Mouse (Mus musculus) heart, adult 2 months (tissue): ENCODE measurements around the gene Pemt. TPM values are rescaled to one million over a fixed set of nuclear protein-coding genes. Genes with fewer than 3 reads are reported as not detected.

Experiments used
- DNase-seq, 2 experiments: peaks; one replicate each; pipeline ENCODE4 v3.0.0; 2021
- H3K27ac ChIP-seq: fragments of 200-600 bp; 2 replicates; pipeline ENCODE4 v1.8.1; 2022
- H3K27me3 ChIP-seq: fragments of 200-500 bp; 2 replicates; pipeline ENCODE4 v1.6.1; 2012; ENCODE audit warnings: mild to moderate bottlenecking, low read length, inconsistent platforms, mixed read lengths; ENCODE audit not compliant: control insufficient read depth, insufficient read depth
- H3K36me3 ChIP-seq: fragments of 200-500 bp; 2 replicates; pipeline ENCODE4 v1.6.1; 2012; ENCODE audit warnings: low read length, inconsistent platforms; ENCODE audit not compliant: control insufficient read depth, insufficient read depth
- H3K4me1 ChIP-seq: fragments of 200-500 bp; 2 replicates; pipeline ENCODE4 v1.6.1; 2011; ENCODE audit warnings: low read length; ENCODE audit not compliant: control insufficient read depth, insufficient read depth
- H3K4me3 ChIP-seq: fragments of 200-600 bp; 2 replicates; pipeline ENCODE4 v1.8.1; 2022
- H3K79me2 ChIP-seq: fragments of 200-500 bp; replicated peaks from 2 replicates; pipeline ENCODE4 v1.6.1; 2012; ENCODE audit warnings: mild to moderate bottlenecking, inconsistent platforms, low read length, moderate library complexity, mixed read lengths; ENCODE audit not compliant: control insufficient read depth, insufficient read depth
- H3K9ac ChIP-seq: fragments of 200-500 bp; 2 replicates; pipeline ENCODE4 v1.6.1; 2012; ENCODE audit warnings: low read depth, mild to moderate bottlenecking, control low read depth, inconsistent platforms, low read length, mixed read lengths
- CTCF ChIP-seq: fragments of 200-600 bp; IDR thresholded peaks from 2 replicates; pipeline ENCODE4 v1.8.1; 2022; ENCODE audit warnings: antibody characterized with exemption, mild to moderate bottlenecking, moderate library complexity
- EP300 ChIP-seq: fragments of 200-500 bp; IDR thresholded peaks from 2 replicates; pipeline ENCODE4 v1.6.1; 2011; ENCODE audit warnings: low read depth, low read length, control low read depth; ENCODE audit not compliant: insufficient read depth
- POLR2A ChIP-seq: fragments of 200-500 bp; IDR thresholded peaks from 2 replicates; pipeline ENCODE4 v1.6.1; 2011; ENCODE audit warnings: mild to moderate bottlenecking, low read depth, low read length, control low read depth; ENCODE audit not compliant: insufficient read depth
- WGBS: fragments of 180-500 bp; shearing (Covaris S2); methylation state at CpG from one replicate; pipeline ENCODE4 v1.1.7; 2018; 5-methylcytosine and 5-hydroxymethylcytosine counted together
- intact Hi-C: fragments of 180-260 bp; cut with DNase I; formaldehyde crosslinking; loops from one replicate; pipeline ENCODE4 v1.15.1; 2025
- polyA plus RNA-seq: library from polyadenylated mRNA; depleted of rRNA; stranded (reverse); fragments of >200 nt; gene quantifications from 2 replicates; pipeline ENCODE4 v1.2.3, GENCODE M21; 2012
- total RNA-seq, 2 experiments: library from RNA; stranded (reverse); gene quantifications; 2 replicates each; pipeline ENCODE4 v1.2.3; 2021

Pemt gene
- total and polyA plus RNA-seq, 3 experiments: 1.9 to 5.9 (median 3.2) TPM

GRCm38 (mm10) chr11:60048841-60049240, 2.6 kb upstream of the Pemt start:
- Histone ChIP-seq H3K4me1 (peaks cover 5% of the 10 kb centered on the region; the same call in 1 of the 2 replicates), H3K27me3 (no peaks in the 10 kb centered on the region), H3K36me3 (no peaks in the 10 kb centered on the region), H3K79me2 (no peaks in the 10 kb centered on the region), H3K27ac (no peak overlapping the region), H3K4me3 (no peak overlapping the region), H3K9ac (no peak overlapping the region)
- no peak for DNase-seq
- intact Hi-C loops: no loop called here
- TF ChIP-seq CTCF: no peak
- TF ChIP-seq EP300: no peak
- no peak for TF ChIP-seq POLR2A
- WGBS: 88% methylated on average over 2 of the region's 2 CpGs

- Histone ChIP-seq H3K9ac (peak overlapping the region; percentile 63), H3K4me1 (peaks cover 5% of the 10 kb centered on the region; the same call in 1 of the 2 replicates), H3K27me3 (no peaks in the 10 kb centered on the region), H3K4me3 (peak overlapping the region; percentile 72), H3K36me3 (no peaks in the 10 kb centered on the region), H3K27ac (peak overlapping the region; percentile 73), H3K79me2 (no peaks in the 10 kb centered on the region)
- no peak for DNase-seq
- WGBS: 7% methylated on average over 3 of the region's 3 CpGs
- intact Hi-C loops: no loop called here
- TF ChIP-seq CTCF (no peak), POLR2A (no peak), EP300 (no peak)
These were observed 622 bp downstream of the Pemt start for GRCm38 (mm10) chr11:60045676-60046057.

DNA sequence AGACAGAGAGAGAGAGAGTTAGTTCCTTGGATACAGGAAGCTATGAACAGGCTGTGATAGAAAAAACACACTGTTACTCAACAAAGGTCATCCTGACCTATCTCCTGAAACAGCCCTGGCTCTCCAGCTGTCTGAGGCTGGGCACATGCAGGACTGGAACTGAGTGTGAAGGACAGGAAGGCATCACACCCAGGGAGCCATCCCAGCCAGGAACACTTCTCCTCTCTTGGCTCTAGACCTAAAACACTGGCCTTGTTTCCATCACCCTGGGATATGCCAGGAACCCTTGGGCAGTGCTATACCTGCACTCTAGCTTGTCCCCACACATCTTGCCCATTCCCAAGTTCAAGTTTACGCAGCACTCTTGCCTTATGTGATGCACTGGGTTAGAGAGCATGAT, 1.5 kb downstream of the Pemt start:
- DNase-seq: no peak
- intact Hi-C loops: no loop called here

DNA sequence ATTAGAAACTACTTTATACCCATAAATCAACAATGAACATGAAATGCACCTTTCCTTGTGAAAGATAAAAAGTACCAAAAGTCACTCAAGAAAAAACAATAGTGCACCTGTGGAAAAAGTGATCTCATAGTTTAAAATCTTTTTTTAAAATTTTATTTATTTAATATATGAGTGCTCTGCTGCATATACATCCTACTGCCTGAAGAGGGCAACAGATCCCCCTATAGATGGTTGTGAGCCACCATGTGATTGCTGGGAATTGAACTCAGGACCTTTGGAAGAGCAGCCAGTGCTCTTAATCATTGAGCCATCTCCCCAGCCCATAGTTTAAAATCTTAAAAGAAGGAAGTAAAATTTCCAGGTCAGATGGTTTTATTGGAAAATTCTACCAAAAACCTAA, 4.0 kb downstream of the Pemt start:
- TF ChIP-seq POLR2A (no peak), CTCF (peak; percentile 31)

More for the DNA sequence above, 1.5 kb downstream of the Pemt start:
- WGBS: 100% methylated on average over 1 of the region's 1 CpGs
- no peak for TF ChIP-seq EP300
- no peak for TF ChIP-seq POLR2A
- TF ChIP-seq CTCF: no peak
- Histone ChIP-seq H3K27me3 (no peaks in the 10 kb centered on the region), H3K9ac (no peak overlapping the region), H3K36me3 (no peaks in the 10 kb centered on the region), H3K4me3 (no peak overlapping the region), H3K4me1 (peaks cover 5% of the 10 kb centered on the region; the same call in 1 of the 2 replicates), H3K79me2 (no peaks in the 10 kb centered on the region), H3K27ac (no peak overlapping the region)

DNA sequence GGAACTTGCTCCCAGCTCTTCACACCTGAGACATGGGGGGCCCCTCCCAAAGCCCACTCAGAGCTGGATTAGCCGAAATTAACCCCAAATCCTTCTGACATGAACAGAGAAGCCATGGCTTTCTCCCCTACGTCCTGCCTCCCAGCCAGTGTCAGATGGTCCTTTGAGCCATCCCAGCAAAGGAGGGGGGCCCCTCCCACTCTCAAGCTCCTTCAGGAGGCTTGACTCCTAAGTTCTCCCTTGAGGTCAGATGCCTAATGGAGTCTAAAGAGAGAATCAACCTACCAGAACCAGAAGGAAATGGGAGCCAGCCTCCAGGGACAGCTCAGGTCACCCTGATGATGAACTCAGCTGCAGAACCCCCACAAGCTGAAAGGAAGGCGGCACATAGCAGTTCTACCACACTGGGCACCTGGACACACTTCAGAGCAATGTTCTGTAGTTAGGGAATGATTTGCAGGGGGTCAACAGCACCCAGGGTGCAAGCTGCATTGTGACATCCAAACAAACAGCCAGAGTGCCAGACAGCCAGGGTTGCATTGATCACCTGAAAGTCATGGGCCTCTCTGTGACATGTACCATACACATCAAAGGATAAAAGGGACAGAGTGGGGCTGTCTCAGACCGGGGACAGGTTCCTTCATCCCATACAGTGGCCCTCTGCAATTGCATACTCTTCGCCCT, 9.6 kb downstream of the Pemt start:
- Histone ChIP-seq H3K36me3 (no peaks in the 10 kb centered on the region), H3K4me1 (no peaks in the 10 kb centered on the region), H3K9ac (no peak overlapping the region), H3K27me3 (no peaks in the 10 kb centered on the region), H3K4me3 (no peak overlapping the region), H3K27ac (no peak overlapping the region), H3K79me2 (no peaks in the 10 kb centered on the region)
- no peak for DNase-seq
- TF ChIP-seq EP300 (no peak), POLR2A (no peak), CTCF (no peak)
- 73% methylated on average over 5 of the region's 5 CpGs for WGBS
- intact Hi-C loops: no loop called here

More for the DNA sequence above, 4.0 kb downstream of the Pemt start:
- Histone ChIP-seq H3K9ac (no peak overlapping the region), H3K4me1 (peaks cover 5% of the 10 kb centered on the region; the same call in 1 of the 2 replicates), H3K36me3 (no peaks in the 10 kb centered on the region), H3K27me3 (no peaks in the 10 kb centered on the region), H3K79me2 (no peaks in the 10 kb centered on the region), H3K4me3 (no peak overlapping the region), H3K27ac (no peak overlapping the region)
- DNase-seq: no peak
- intact Hi-C loops: no loop called here

DNA sequence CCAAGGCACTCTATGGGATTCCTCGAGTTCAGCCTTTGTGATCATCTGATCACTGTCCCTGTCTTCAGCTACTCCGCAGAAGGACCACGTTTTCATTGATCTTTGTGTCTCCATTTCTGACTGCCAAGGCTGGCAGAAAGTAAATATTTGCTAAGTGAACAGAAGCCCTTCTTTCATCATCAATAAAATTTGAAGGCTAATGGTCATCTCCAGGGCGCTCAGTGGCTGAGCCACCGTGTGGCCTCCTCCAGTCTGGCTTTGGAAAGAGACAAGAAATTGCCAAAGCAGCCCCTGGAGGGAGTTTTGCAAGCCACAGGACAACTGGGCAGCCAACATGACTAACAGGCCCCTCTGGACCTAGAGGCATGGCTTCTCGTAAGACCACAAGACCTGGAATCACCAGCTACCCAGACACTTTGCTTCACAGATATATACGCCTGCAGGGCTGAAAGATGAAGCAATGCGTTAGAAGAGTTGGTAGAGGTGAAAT, 11.3 kb downstream of the Pemt start:
- H3K27me3 ChIP-seq: no peaks in the 10 kb centered on the region
- 91% methylated on average over 8 of the region's 8 CpGs for WGBS
- no peak overlapping the region for H3K4me3 ChIP-seq
- H3K9ac ChIP-seq: no peak overlapping the region
- H3K36me3 ChIP-seq: no peaks in the 10 kb centered on the region
- DNase-seq: no peak
- H3K27ac ChIP-seq: no peak overlapping the region
- TF ChIP-seq CTCF: no peak
- TF ChIP-seq EP300: no peak
- TF ChIP-seq POLR2A: no peak
- H3K4me1 ChIP-seq: no peaks in the 10 kb centered on the region
- no peaks in the 10 kb centered on the region for H3K79me2 ChIP-seq
- intact Hi-C loops: no loop called here
